Mouse (Mus musculus): ENCODE results near the gene A930009A15Rik. TPM values are rescaled to one million over a fixed set of nuclear protein-coding genes. Genes with fewer than 3 reads are reported as not detected.

The A930009A15Rik gene
- polyA plus RNA-seq, 1 experiment from 2014 or later, result 0.21 TPM

Other genes starting within 250 kb of the A930009A15Rik start
- gene Tmem19, start 207.5 kb upstream of the A930009A15Rik start, polyA plus RNA-seq (2014; fragmentation: Nextera tagmentation; extraction: Ambion mirVana), result 25.3 and 36.4 TPM in 2 replicates
- 20.0 and 21.6 TPM in 2 replicates for gene Thap2, start 185.5 kb upstream of the A930009A15Rik start, polyA plus RNA-seq (2014; fragmentation: Nextera tagmentation; extraction: Ambion mirVana)
- 18.3 and 23.1 TPM in 2 replicates for gene Zfc3h1, start 185.0 kb upstream of the A930009A15Rik start, polyA plus RNA-seq (2014; fragmentation: Nextera tagmentation; extraction: Ambion mirVana)
- gene Lgr5, start 17.8 kb downstream of the A930009A15Rik start, polyA plus RNA-seq (2014; fragmentation: Nextera tagmentation; extraction: Ambion mirVana), result 10.2 and 11.5 TPM in 2 replicates
- 1.2 and 2.1 TPM in 2 replicates for gene Tspan8, start 246.8 kb downstream of the A930009A15Rik start, polyA plus RNA-seq (2014; fragmentation: Nextera tagmentation; extraction: Ambion mirVana)

Data from embryonic facial prominence, embryonic 11.5 days (tissue).